Comparison of ENCODE assay signal across 8 mouse cellular contexts in genomic region chr5:132541371-132541931, GRCm38 (mm10). TPM values are rescaled to one million over a fixed set of nuclear protein-coding genes. Genes with fewer than 3 reads are reported as not detected.
DNase-seq lines count a peak whose midpoint lies in the region; ATAC-seq lines count a peak whose summit lies in the region.

No protein-coding gene starts in this region.

- H3K9me3 ChIP-seq in kidney, embryonic 14.5 days (ENCODE audit: control insufficient read depth, low read length) = no peaks in the 10 kb centered on the region
- H3K9me3 ChIP-seq in forebrain, embryonic 11.5 days (ENCODE audit: control insufficient read depth, low read length) = no peaks in the 10 kb centered on the region
- H3K9me3 ChIP-seq in hindbrain, embryonic 10.5 days = no peaks in the 10 kb centered on the region
- H3K9me3 ChIP-seq in limb, embryonic 12.5 days = no peaks in the 10 kb centered on the region

- H3K4me1 ChIP-seq in kidney, embryonic 14.5 days (ENCODE audit: control insufficient read depth, insufficient read depth, low read length) = peaks cover 14% of the 10 kb centered on the region
- peaks cover 14% of the 10 kb centered on the region; the same call in 1 of the 2 replicates for H3K4me1 ChIP-seq in forebrain, embryonic 11.5 days (replicated peaks; ENCODE audit: control insufficient read depth, insufficient read depth, low read length)
- peaks cover 34% of the 10 kb centered on the region for H3K4me1 ChIP-seq in hindbrain, embryonic 10.5 days (replicated peaks)
- H3K4me1 ChIP-seq in limb, embryonic 12.5 days (replicated peaks) = peaks cover 19% of the 10 kb centered on the region

- peak overlapping the region; percentile 85 for H3K4me3 ChIP-seq in kidney, embryonic 14.5 days (ENCODE audit: low read length)
- peak overlapping the region; percentile 71 for H3K4me3 ChIP-seq in forebrain, embryonic 11.5 days (ENCODE audit: low read depth, low read length)
- peak overlapping the region; percentile 82 for H3K4me3 ChIP-seq in hindbrain, embryonic 10.5 days
- H3K4me3 ChIP-seq in limb, embryonic 12.5 days (replicated peaks) = peak overlapping the region; percentile 82

- no peak for DNase-seq in kidney, adult 8-10 months
- DNase-seq in adrenal gland, postnatal 25 days = peak; percentile 34
- DNase-seq in forebrain, embryonic 11.5 days (ENCODE audit: low spot score) = peak; percentile 74
- peak; percentile 61 for DNase-seq in hindbrain, embryonic 10.5 days (ENCODE audit: low spot score)
- peak; percentile 68 for DNase-seq in neural tube, embryonic 10.5 days (ENCODE audit: extremely low spot score, low spot score)
- DNase-seq in spleen, postnatal 14 days (ENCODE audit: low spot score in 2 of 2) = no peak

- H3K27me3 ChIP-seq in kidney, embryonic 14.5 days (ENCODE audit: control insufficient read depth, insufficient read depth, low read length) = no peaks in the 10 kb centered on the region
- no peaks in the 10 kb centered on the region for H3K27me3 ChIP-seq in forebrain, embryonic 11.5 days (ENCODE audit: control insufficient read depth, insufficient read depth, low read length)
- H3K27me3 ChIP-seq in hindbrain, embryonic 10.5 days (ENCODE audit: insufficient read depth, poor library complexity, severe bottlenecking) = peaks cover 20% of the 10 kb centered on the region
- H3K27me3 ChIP-seq in limb, embryonic 12.5 days = no peaks in the 10 kb centered on the region

- ATAC-seq in kidney, embryonic 14.5 days (ENCODE audit: low FRiP score, low TSS enrichment) = no peak
- no peak for ATAC-seq in forebrain, embryonic 11.5 days (replicated peaks; ENCODE audit: low FRiP score)
- no peak for ATAC-seq in limb, embryonic 12.5 days (ENCODE audit: insufficient number of reproducible peaks, insufficient read depth, low FRiP score, low TSS enrichment, low read depth)

- WGBS in kidney, embryonic 14.5 days = under 1% methylated on average over 46 of the region's 46 CpGs
- 1% methylated on average over 46 of the region's 46 CpGs for WGBS in forebrain, embryonic 11.5 days
- WGBS in hindbrain, embryonic 10.5 days = under 1% methylated on average over 46 of the region's 46 CpGs
- under 1% methylated on average over 46 of the region's 46 CpGs for WGBS in limb, embryonic 12.5 days

- H3K36me3 ChIP-seq in kidney, embryonic 14.5 days (ENCODE audit: control insufficient read depth, insufficient read depth, low read length) = no peaks in the 10 kb centered on the region
- no peaks in the 10 kb centered on the region for H3K36me3 ChIP-seq in forebrain, embryonic 11.5 days (ENCODE audit: control insufficient read depth, insufficient read depth, low read length)
- H3K36me3 ChIP-seq in hindbrain, embryonic 10.5 days = no peaks in the 10 kb centered on the region
- no peaks in the 10 kb centered on the region for H3K36me3 ChIP-seq in limb, embryonic 12.5 days

- peak overlapping the region; percentile 89; the same call in 1 of the 2 replicates for H3K27ac ChIP-seq in kidney, embryonic 14.5 days (ENCODE audit: low read depth, low read length)
- H3K27ac ChIP-seq in forebrain, embryonic 11.5 days (ENCODE audit: low read depth, low read length) = peak overlapping the region; percentile 84
- H3K27ac ChIP-seq in hindbrain, embryonic 10.5 days = peak overlapping the region; percentile 92
- H3K27ac ChIP-seq in limb, embryonic 12.5 days = peak overlapping the region; percentile 94

- H3K9ac ChIP-seq in kidney, embryonic 14.5 days (ENCODE audit: low read depth, low read length) = peak overlapping the region; percentile 87
- peak overlapping the region; percentile 89 for H3K9ac ChIP-seq in forebrain, embryonic 11.5 days (ENCODE audit: low read length)
- H3K9ac ChIP-seq in limb, embryonic 12.5 days (replicated peaks) = peak overlapping the region; percentile 88

- peak overlapping the region; percentile 83 for H3K4me2 ChIP-seq in kidney, embryonic 14.5 days (replicated peaks; ENCODE audit: low read depth, low read length)
- H3K4me2 ChIP-seq in forebrain, embryonic 11.5 days (ENCODE audit: low read depth, low read length, severe bottlenecking) = peak overlapping the region; percentile 78
- H3K4me2 ChIP-seq in limb, embryonic 12.5 days = peak overlapping the region; percentile 71

RNA-seq across cellular contexts. Expression of gene Auts2, which starts 1.7 kb away (rescaled TPM):
- 29.1 and 32.6 TPM in 2 replicates for polyA plus RNA-seq in kidney, embryonic 14.5 days (2014; fragmentation: Nextera tagmentation; extraction: Ambion mirVana)
- 75.7 and 98.4 TPM in 2 replicates for total RNA-seq in adrenal gland, postnatal 25 days (2021)
- 64.2 and 71.4 TPM in 2 replicates for polyA plus RNA-seq in forebrain, embryonic 11.5 days (2014; fragmentation: Nextera tagmentation; extraction: Ambion mirVana)
- 41.9 and 56.7 TPM in 2 replicates for polyA plus RNA-seq in hindbrain, embryonic 10.5 days (2016; fragmentation: Nextera tagmentation; extraction: Ambion mirVana)
- polyA plus RNA-seq in limb, embryonic 12.5 days (2016; fragmentation: Nextera tagmentation; extraction: Ambion mirVana) = 61.5 and 66.4 TPM in 2 replicates

Comparison
In these comparisons a context has a peak if more than half of its experiments do, and no peak if none do; other contexts are left out.
1. DNase-seq: peak in adrenal gland, postnatal 25 days (single experiment), forebrain, embryonic 11.5 days (single experiment), hindbrain, embryonic 10.5 days (single experiment) and neural tube, embryonic 10.5 days (single experiment); none in kidney, adult 8-10 months (0 of 2) and spleen, postnatal 14 days (0 of 2).
2. Peak in every context shown above with its lines, with median percentiles within 50 percentile points of each other: H3K27ac ChIP-seq, H3K4me2 ChIP-seq, H3K4me3 ChIP-seq and H3K9ac ChIP-seq.